Mouse (Mus musculus): ENCODE results near the gene Gli1. TPM values are rescaled to one million over a fixed set of nuclear protein-coding genes. Genes with fewer than 3 reads are reported as not detected.
"Not testable (repeated sequence)": the region's sequence is repeated elsewhere in the genome, so short reads cannot be mapped to it uniquely, and the experiment has no call there.

The Gli1 gene
- polyA plus RNA-seq, 1 experiment from 2014 or later: 0.04 TPM

GRCm38 (mm10) chr10:127321621-127322020, 20.2 kb downstream of the Gli1 start, which contains the start of gene Arhgap9:
TSS of gene Arhgap9 (plus strand) at chr10:127321964.
- ATAC-seq: no peak
- Histone ChIP-seq H3K27ac (ENCODE audit: low read depth) (peak within 1 kb of the TSS; percentile 80), H3K4me1 (ENCODE audit: insufficient read depth) (peaks cover 19% of the 10 kb centered on the region), H3K27me3 (ENCODE audit: insufficient read depth, low read length) (no peaks in the 10 kb centered on the region), H3K4me3 (ENCODE audit: low read depth, low read length) (peak within 1 kb of the TSS; percentile 43), H3K9ac (replicated peaks) (peak within 1 kb of the TSS; percentile 59; the same call in 1 of the 2 replicates), H3K4me2 (ENCODE audit: low read depth, low read length) (peak within 1 kb of the TSS; percentile 64), H3K9me3 (ENCODE audit: low read length) (no peaks in the 10 kb centered on the region), H3K36me3 (replicated peaks; ENCODE audit: insufficient read depth, low read length) (no peaks in the 10 kb centered on the region)
- WGBS (ENCODE audit: insufficient replicate concordance): 51% methylated on average over 3 of the region's 3 CpGs
- no peak for TF ChIP-seq CTCF (IDR thresholded peaks at IDR 0.05; ENCODE audit: low read depth)
- TF ChIP-seq EP300 (IDR thresholded peaks at IDR 0.05; ENCODE audit: low read depth): no peak
- DNase-seq: no peak

GRCm38 (mm10) chr10:127319969-127320368, 21.8 kb downstream of the Gli1 start:
- TF ChIP-seq CTCF (IDR thresholded peaks at IDR 0.05; ENCODE audit: low read depth) (no peak), EP300 (IDR thresholded peaks at IDR 0.05; ENCODE audit: low read depth) (no peak)
- no peak for ATAC-seq
- Histone ChIP-seq H3K9me3 (ENCODE audit: low read length) (no peaks in the 10 kb centered on the region), H3K27me3 (ENCODE audit: insufficient read depth, low read length) (no peaks in the 10 kb centered on the region), H3K4me1 (ENCODE audit: insufficient read depth) (peaks cover 3% of the 10 kb centered on the region; the same call in 1 of the 2 replicates), H3K36me3 (replicated peaks; ENCODE audit: insufficient read depth, low read length) (no peaks in the 10 kb centered on the region), H3K27ac (ENCODE audit: low read depth) (no peak overlapping the region), H3K4me3 (ENCODE audit: low read depth, low read length) (no peak overlapping the region), H3K4me2 (ENCODE audit: low read depth, low read length) (no peak overlapping the region), H3K9ac (replicated peaks) (no peak overlapping the region)
- DNase-seq: no peak
- 76% methylated on average over 7 of the region's 7 CpGs for WGBS (ENCODE audit: insufficient replicate concordance)

GRCm38 (mm10) chr10:127318009-127318408, 23.8 kb downstream of the Gli1 start:
- H3K27ac ChIP-seq (ENCODE audit: low read depth): no peak overlapping the region
- no peaks in the 10 kb centered on the region for H3K36me3 ChIP-seq (replicated peaks; ENCODE audit: insufficient read depth, low read length)
- H3K4me1 ChIP-seq (ENCODE audit: insufficient read depth): peaks cover 4% of the 10 kb centered on the region
- H3K4me2 ChIP-seq (ENCODE audit: low read depth, low read length): no peak overlapping the region
- DNase-seq (no peak), ATAC-seq (no peak)
- H3K27me3 ChIP-seq (ENCODE audit: insufficient read depth, low read length): no peaks in the 10 kb centered on the region
- H3K9ac ChIP-seq (replicated peaks): no peak overlapping the region
- H3K9me3 ChIP-seq (ENCODE audit: low read length): no peaks in the 10 kb centered on the region
- no peak for TF ChIP-seq CTCF (IDR thresholded peaks at IDR 0.05; ENCODE audit: low read depth)
- 24% methylated on average over 4 of the region's 4 CpGs for WGBS (ENCODE audit: insufficient replicate concordance)
- H3K4me3 ChIP-seq (ENCODE audit: low read depth, low read length): no peak overlapping the region

- no peak overlapping the region for H3K27ac ChIP-seq (ENCODE audit: low read depth)
- H3K4me3 ChIP-seq (ENCODE audit: low read depth, low read length): no peak overlapping the region
- no peaks in the 10 kb centered on the region for H3K27me3 ChIP-seq (ENCODE audit: insufficient read depth, low read length)
- no peak for ATAC-seq
- 38% methylated on average over 2 of the region's 2 CpGs for WGBS (ENCODE audit: insufficient replicate concordance)
- no peak for DNase-seq
- TF ChIP-seq EP300 (IDR thresholded peaks at IDR 0.05; ENCODE audit: low read depth): no peak
- no peak for TF ChIP-seq CTCF (IDR thresholded peaks at IDR 0.05; ENCODE audit: low read depth)
- no peaks in the 10 kb centered on the region for H3K9me3 ChIP-seq (ENCODE audit: low read length)
- H3K4me2 ChIP-seq (ENCODE audit: low read depth, low read length): no peak overlapping the region
- no peaks in the 10 kb centered on the region for H3K36me3 ChIP-seq (replicated peaks; ENCODE audit: insufficient read depth, low read length)
- peaks cover 11% of the 10 kb centered on the region for H3K4me1 ChIP-seq (ENCODE audit: insufficient read depth)
- H3K9ac ChIP-seq (replicated peaks): no peak overlapping the region
These were observed 24.5 kb downstream of the Gli1 start for GRCm38 (mm10) chr10:127317277-127317676.

GRCm38 (mm10) chr10:127314950-127315349, 26.8 kb downstream of the Gli1 start:
- H3K9ac ChIP-seq (replicated peaks); H3K4me3 ChIP-seq (ENCODE audit: low read depth, low read length); H3K4me2 ChIP-seq (ENCODE audit: low read depth, low read length); H3K27ac ChIP-seq (ENCODE audit: low read depth); ATAC-seq; H3K36me3 ChIP-seq (replicated peaks; ENCODE audit: insufficient read depth, low read length); DNase-seq; H3K27me3 ChIP-seq (ENCODE audit: insufficient read depth, low read length); H3K9me3 ChIP-seq (ENCODE audit: low read length): not testable (repeated sequence)
- 64% methylated on average over 1 of the region's 1 CpGs for WGBS (ENCODE audit: insufficient replicate concordance)
- H3K4me1 ChIP-seq (ENCODE audit: insufficient read depth): peaks cover 17% of the 10 kb centered on the region
- TF ChIP-seq CTCF (IDR thresholded peaks at IDR 0.05; ENCODE audit: low read depth): peak; percentile 16

GRCm38 (mm10) chr10:127313516-127313915, 28.3 kb downstream of the Gli1 start:
- DNase-seq; H3K4me2 ChIP-seq (ENCODE audit: low read depth, low read length); H3K27me3 ChIP-seq (ENCODE audit: insufficient read depth, low read length); H3K4me3 ChIP-seq (ENCODE audit: low read depth, low read length); H3K27ac ChIP-seq (ENCODE audit: low read depth); H3K9ac ChIP-seq (replicated peaks); H3K9me3 ChIP-seq (ENCODE audit: low read length); ATAC-seq: not testable (repeated sequence)
- WGBS (ENCODE audit: insufficient replicate concordance): 92% methylated on average over 5 of the region's 5 CpGs
- peaks cover 19% of the 10 kb centered on the region for H3K4me1 ChIP-seq (ENCODE audit: insufficient read depth)
- H3K36me3 ChIP-seq (replicated peaks; ENCODE audit: insufficient read depth, low read length): peaks cover 11% of the 10 kb centered on the region

GRCm38 (mm10) chr10:127312858-127313257, 28.9 kb downstream of the Gli1 start:
- peak overlapping the region; percentile 94 for H3K4me2 ChIP-seq (ENCODE audit: low read depth, low read length)
- peaks cover 19% of the 10 kb centered on the region for H3K4me1 ChIP-seq (ENCODE audit: insufficient read depth)
- peaks cover 18% of the 10 kb centered on the region for H3K36me3 ChIP-seq (replicated peaks; ENCODE audit: insufficient read depth, low read length)
- no peaks in the 10 kb centered on the region for H3K9me3 ChIP-seq (ENCODE audit: low read length)
- no peak overlapping the region for H3K4me3 ChIP-seq (ENCODE audit: low read depth, low read length)
- ATAC-seq (no peak), DNase-seq (no peak)
- 29% methylated on average over 4 of the region's 4 CpGs for WGBS (ENCODE audit: insufficient replicate concordance)
- 0 out of 2 replicates have a peak overlapping the region, but pooled peaks have one; percentile 8 for H3K9ac ChIP-seq (replicated peaks)
- TF ChIP-seq CTCF (IDR thresholded peaks at IDR 0.05; ENCODE audit: low read depth): no peak
- no peak for TF ChIP-seq EP300 (IDR thresholded peaks at IDR 0.05; ENCODE audit: low read depth)
- no peaks in the 10 kb centered on the region for H3K27me3 ChIP-seq (ENCODE audit: insufficient read depth, low read length)
- H3K27ac ChIP-seq (ENCODE audit: low read depth): peak overlapping the region; percentile 90

Measured in liver, postnatal 0 days (tissue).